Mouse (Mus musculus): Measurements from ENCODE around the gene Sinhcaf. TPM values are rescaled to one million over a fixed set of nuclear protein-coding genes. Genes with fewer than 3 reads are reported as not detected.

Sinhcaf gene
- polyA plus RNA-seq, 1 experiment, result not detected

DNA sequence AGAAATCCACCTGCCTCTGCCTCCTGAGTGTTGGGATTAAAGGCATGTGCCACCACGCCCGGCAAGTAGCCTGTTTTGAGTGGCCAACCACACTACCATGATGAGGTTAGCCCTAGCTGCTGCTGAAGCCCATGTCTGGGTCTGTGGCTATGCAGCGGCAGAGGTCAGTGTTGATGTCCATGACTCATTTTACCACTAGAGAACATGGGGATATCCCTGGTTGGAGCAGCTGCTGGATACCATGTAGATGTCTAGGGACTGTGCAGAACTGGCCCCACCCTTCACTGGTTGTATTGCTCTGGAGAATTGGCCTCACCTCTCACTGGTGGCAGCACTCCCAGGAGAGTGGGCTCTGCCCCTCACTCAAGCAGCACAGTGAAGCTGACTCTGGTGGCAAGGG lies 28.8 kb upstream of the Sinhcaf start:
- no peak overlapping the region for H3K27ac ChIP-seq (ENCODE audit: insufficient read depth, low read depth, low read length)
- no peak overlapping the region for H3K4me3 ChIP-seq (ENCODE audit: insufficient read depth, low read depth, low read length)
- WGBS, result 91% methylated on average over 3 of the region's 3 CpGs
- TF ChIP-seq CTCF (IDR thresholded peaks at IDR 0.05; ENCODE audit: insufficient read depth, low read depth, low read length), result no peak
- no peak for TF ChIP-seq POLR2A (IDR thresholded peaks at IDR 0.05; ENCODE audit: insufficient read depth, low read depth, low read length)
- H3K4me1 ChIP-seq (ENCODE audit: control insufficient read depth, insufficient read depth, low read length), result peaks cover 8% of the 10 kb centered on the region

GRCm38 (mm10) chr6:148972891-148973290 lies 26.6 kb upstream of the Sinhcaf start:
- TF ChIP-seq POLR2A (IDR thresholded peaks at IDR 0.05; ENCODE audit: insufficient read depth, low read depth, low read length) (no peak), CTCF (IDR thresholded peaks at IDR 0.05; ENCODE audit: insufficient read depth, low read depth, low read length) (no peak)
- Histone ChIP-seq H3K4me3 (ENCODE audit: insufficient read depth, low read depth, low read length) (no peak overlapping the region), H3K27ac (ENCODE audit: insufficient read depth, low read depth, low read length) (no peak overlapping the region), H3K4me1 (ENCODE audit: control insufficient read depth, insufficient read depth, low read length) (peaks cover 8% of the 10 kb centered on the region)
- WGBS, result 79% methylated on average over 2 of the region's 2 CpGs

GRCm38 (mm10) chr6:148972059-148972848 lies 26.0 kb upstream of the Sinhcaf start:
- H3K27ac ChIP-seq (ENCODE audit: insufficient read depth, low read depth, low read length), result no peak overlapping the region
- WGBS, result 23% methylated on average over 9 of the region's 9 CpGs

DNA sequence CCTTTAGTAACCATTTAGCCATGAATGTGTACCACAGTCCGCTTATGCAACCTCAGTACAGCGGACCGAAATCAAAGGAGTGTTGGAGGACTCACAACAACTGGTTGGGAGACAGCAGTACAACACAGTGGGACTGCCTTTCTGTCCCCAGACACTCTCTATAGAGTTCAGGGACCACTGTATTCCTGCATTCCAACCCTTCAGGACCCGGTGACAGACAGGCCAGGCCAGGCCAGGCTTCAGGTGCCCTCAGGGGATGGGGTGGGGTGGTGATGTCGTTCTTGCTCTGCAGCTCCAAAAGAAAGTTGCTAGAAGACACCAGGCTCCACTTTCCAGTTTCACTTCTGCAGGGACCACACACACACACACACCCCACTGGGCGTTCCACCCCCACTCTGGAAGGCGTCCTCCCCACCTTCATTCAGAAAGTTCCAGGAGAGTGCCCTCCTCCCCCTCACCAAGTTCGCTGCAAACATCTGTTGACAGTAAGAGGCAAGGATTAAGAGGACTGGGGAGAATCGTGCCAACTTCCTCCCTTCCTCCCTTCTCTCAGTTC lies 25.2 kb upstream of the Sinhcaf start:
- Histone ChIP-seq H3K4me1 (ENCODE audit: control insufficient read depth, insufficient read depth, low read length) (peaks cover 8% of the 10 kb centered on the region), H3K27ac (ENCODE audit: insufficient read depth, low read depth, low read length) (no peak overlapping the region), H3K4me3 (ENCODE audit: insufficient read depth, low read depth, low read length) (no peak overlapping the region)
- TF ChIP-seq CTCF (IDR thresholded peaks at IDR 0.05; ENCODE audit: insufficient read depth, low read depth, low read length), result no peak
- no peak for TF ChIP-seq POLR2A (IDR thresholded peaks at IDR 0.05; ENCODE audit: insufficient read depth, low read depth, low read length)
- 37% methylated on average over 9 of the region's 9 CpGs for WGBS

More at GRCm38 (mm10) chr6:148972059-148972848, 26.0 kb upstream of the Sinhcaf start:
- Histone ChIP-seq H3K4me1 (ENCODE audit: control insufficient read depth, insufficient read depth, low read length) (peaks cover 8% of the 10 kb centered on the region), H3K4me3 (ENCODE audit: insufficient read depth, low read depth, low read length) (no peak overlapping the region)
- no peak for TF ChIP-seq CTCF (IDR thresholded peaks at IDR 0.05; ENCODE audit: insufficient read depth, low read depth, low read length)
- TF ChIP-seq POLR2A (IDR thresholded peaks at IDR 0.05; ENCODE audit: insufficient read depth, low read depth, low read length), result no peak

- Histone ChIP-seq H3K27ac (ENCODE audit: insufficient read depth, low read depth, low read length) (no peak overlapping the region), H3K4me1 (ENCODE audit: control insufficient read depth, insufficient read depth, low read length) (no peaks in the 10 kb centered on the region), H3K4me3 (ENCODE audit: insufficient read depth, low read depth, low read length) (no peak overlapping the region)
- WGBS, result 57% methylated on average over 1 of the region's 1 CpGs
- TF ChIP-seq CTCF (IDR thresholded peaks at IDR 0.05; ENCODE audit: insufficient read depth, low read depth, low read length) (no peak), POLR2A (IDR thresholded peaks at IDR 0.05; ENCODE audit: insufficient read depth, low read depth, low read length) (no peak)
Measured at GRCm38 (mm10) chr6:148961285-148961684, 15.0 kb upstream of the Sinhcaf start.

DNA sequence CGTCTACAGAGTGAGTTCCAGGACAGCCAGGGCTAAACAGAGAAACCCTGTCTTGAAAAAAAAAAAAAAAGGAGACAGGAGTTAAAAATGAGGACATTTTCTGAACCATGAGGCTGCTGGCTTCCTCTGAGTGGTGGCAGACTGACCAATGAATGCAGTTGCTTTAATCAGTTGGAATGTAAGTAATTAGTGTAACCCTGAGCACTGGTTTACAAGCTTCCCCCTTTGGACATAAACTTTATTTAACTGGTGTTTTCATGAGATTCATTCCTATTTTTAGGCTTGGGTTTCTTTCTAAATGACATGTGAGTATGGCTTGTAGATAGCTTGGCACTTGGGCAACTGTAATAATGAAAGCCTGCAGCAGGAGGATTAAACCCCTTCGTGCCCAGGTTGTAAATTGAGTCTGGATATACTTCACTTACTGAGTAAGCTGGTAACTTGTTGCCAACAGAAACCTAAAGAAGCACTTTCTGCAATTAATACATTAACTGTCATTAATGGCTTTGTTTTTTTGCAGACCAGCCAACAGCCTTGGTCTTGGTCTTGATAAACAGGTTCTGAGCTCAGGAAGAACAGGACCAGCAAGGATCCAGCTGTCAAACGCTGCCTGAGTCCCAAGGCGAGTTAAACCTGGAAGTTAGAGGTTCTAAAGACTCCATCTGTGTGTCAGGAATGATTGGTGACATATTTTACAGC lies 13.4 kb upstream of the Sinhcaf start:
- Histone ChIP-seq H3K4me3 (ENCODE audit: insufficient read depth, low read depth, low read length) (no peak overlapping the region), H3K4me1 (ENCODE audit: control insufficient read depth, insufficient read depth, low read length) (no peaks in the 10 kb centered on the region), H3K27ac (ENCODE audit: insufficient read depth, low read depth, low read length) (no peak overlapping the region)
- WGBS, result 59% methylated on average over 4 of the region's 4 CpGs
- no peak for TF ChIP-seq CTCF (IDR thresholded peaks at IDR 0.05; ENCODE audit: insufficient read depth, low read depth, low read length)
- TF ChIP-seq POLR2A (IDR thresholded peaks at IDR 0.05; ENCODE audit: insufficient read depth, low read depth, low read length), result no peak

DNA sequence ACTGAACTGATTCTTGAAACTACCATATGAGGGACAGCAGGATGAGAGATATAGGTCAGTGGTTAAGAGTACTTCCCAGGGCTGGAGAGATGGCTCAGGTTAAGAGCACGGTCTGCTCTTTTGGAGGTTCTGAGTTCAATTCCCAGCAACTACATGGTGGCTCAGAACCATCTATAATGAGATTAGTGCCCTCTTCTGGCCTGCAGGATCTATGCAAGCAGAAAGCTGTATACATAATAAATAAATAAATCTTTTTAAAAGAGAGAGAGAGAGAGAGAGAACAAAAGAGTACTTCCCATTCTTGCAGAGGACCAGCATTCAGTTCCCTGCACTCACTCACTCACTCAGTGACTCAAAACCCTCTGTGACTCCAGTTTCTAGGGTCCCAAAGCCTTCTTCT lies 12.4 kb upstream of the Sinhcaf start:
- H3K27ac ChIP-seq (ENCODE audit: insufficient read depth, low read depth, low read length), result no peak overlapping the region
- no peaks in the 10 kb centered on the region for H3K4me1 ChIP-seq (ENCODE audit: control insufficient read depth, insufficient read depth, low read length)
- TF ChIP-seq POLR2A (IDR thresholded peaks at IDR 0.05; ENCODE audit: insufficient read depth, low read depth, low read length) (no peak), CTCF (IDR thresholded peaks at IDR 0.05; ENCODE audit: insufficient read depth, low read depth, low read length) (no peak)
- 94% methylated on average over 1 of the region's 1 CpGs for WGBS
- H3K4me3 ChIP-seq (ENCODE audit: insufficient read depth, low read depth, low read length), result no peak overlapping the region

- no peak for TF ChIP-seq CTCF (IDR thresholded peaks at IDR 0.05; ENCODE audit: insufficient read depth, low read depth, low read length)
- TF ChIP-seq POLR2A (IDR thresholded peaks at IDR 0.05; ENCODE audit: insufficient read depth, low read depth, low read length), result no peak
- WGBS, result 92% methylated on average over 3 of the region's 3 CpGs
- Histone ChIP-seq H3K27ac (ENCODE audit: insufficient read depth, low read depth, low read length) (no peak overlapping the region), H3K4me3 (ENCODE audit: insufficient read depth, low read depth, low read length) (no peak overlapping the region), H3K4me1 (ENCODE audit: control insufficient read depth, insufficient read depth, low read length) (no peaks in the 10 kb centered on the region)
Measured at GRCm38 (mm10) chr6:148957046-148957445, 10.8 kb upstream of the Sinhcaf start.
